ENCODE assay signal across 20 mouse cellular contexts in genomic region chr9:61059225-61059624, GRCm38 (mm10).
DNase-seq lines count a peak whose midpoint lies in the region; ATAC-seq and TF ChIP-seq lines count a peak whose summit lies in the region.
"Had no signal": no experiment of that assay in that cellular context is flagged by ENCODE, and none has a peak within 500 bp of the region (broad histone marks: within the 10 kb centered on the region; RNA-seq: fewer than 3 reads in every experiment).

No protein-coding gene starts in this region.

- TF ChIP-seq EP300 in liver, postnatal 0 days (IDR thresholded peaks at IDR 0.05; ENCODE audit: low read depth): no peak
- TF ChIP-seq EP300 in ES-Bruce4 (IDR thresholded peaks at IDR 0.05; ENCODE audit: insufficient read depth, low read depth, low read length): no peak

- H3K36me3 ChIP-seq in intestine, postnatal 0 days (ENCODE audit: control insufficient read depth, insufficient read depth): no peaks in the 10 kb centered on the region
- H3K36me3 ChIP-seq in intestine, embryonic 16.5 days (ENCODE audit: control insufficient read depth, insufficient read depth, low read length): no peaks in the 10 kb centered on the region
- no peaks in the 10 kb centered on the region for H3K36me3 ChIP-seq in liver, postnatal 0 days (replicated peaks; ENCODE audit: insufficient read depth, low read length)
- H3K36me3 ChIP-seq in ES-Bruce4 (ENCODE audit: control insufficient read depth, insufficient read depth, low read length, poor library complexity, severe bottlenecking): no peaks in the 10 kb centered on the region
- H3K36me3 ChIP-seq in small intestine, adult 2 months (ENCODE audit: control insufficient read depth, insufficient read depth, low read length): no peaks in the 10 kb centered on the region
- H3K36me3 ChIP-seq: G1E; hindbrain, embryonic 13.5 days; intestine, embryonic 15.5 days; limb, embryonic 10.5 days; liver, embryonic 15.5 days; stomach, embryonic 15.5 days had no signal

- TF ChIP-seq POLR2A in ES-Bruce4 (IDR thresholded peaks at IDR 0.05; ENCODE audit: insufficient read depth, low read length): no peak
- no peak for TF ChIP-seq POLR2A in small intestine, adult 2 months (IDR thresholded peaks at IDR 0.05; ENCODE audit: low read depth, low read length)

- no peaks in the 10 kb centered on the region for H3K9me3 ChIP-seq in intestine, postnatal 0 days (ENCODE audit: control insufficient read depth)
- no peaks in the 10 kb centered on the region for H3K9me3 ChIP-seq in intestine, embryonic 16.5 days (ENCODE audit: control insufficient read depth, low read length)
- H3K9me3 ChIP-seq in liver, postnatal 0 days (ENCODE audit: low read length): 0 out of 2 replicates have a peak, but pooled peaks cover 5% of the 10 kb centered on the region
- no peaks in the 10 kb centered on the region for H3K9me3 ChIP-seq in ES-Bruce4 (replicated peaks; ENCODE audit: control insufficient read depth, insufficient read depth, low read length, poor library complexity, severe bottlenecking)
- H3K9me3 ChIP-seq: intestine, embryonic 15.5 days; stomach, embryonic 15.5 days had no signal

- H3K4me2 ChIP-seq in intestine, postnatal 0 days (replicated peaks; ENCODE audit: low read depth): no peak overlapping the region
- no peak overlapping the region for H3K4me2 ChIP-seq in intestine, embryonic 16.5 days (ENCODE audit: low read depth, low read length)
- no peak overlapping the region for H3K4me2 ChIP-seq in liver, postnatal 0 days (ENCODE audit: low read depth, low read length)
- H3K4me2 ChIP-seq: hindbrain, embryonic 13.5 days; intestine, embryonic 15.5 days; liver, embryonic 15.5 days; stomach, embryonic 15.5 days had no signal

- H3K27me3 ChIP-seq in intestine, postnatal 0 days (replicated peaks; ENCODE audit: control insufficient read depth, insufficient read depth, low read length): no peaks in the 10 kb centered on the region
- H3K27me3 ChIP-seq in intestine, embryonic 16.5 days (replicated peaks; ENCODE audit: control insufficient read depth, insufficient read depth, low read length): 0 out of 2 replicates have a peak, but pooled peaks cover 5% of the 10 kb centered on the region
- H3K27me3 ChIP-seq in liver, postnatal 0 days (ENCODE audit: insufficient read depth, low read length): no peaks in the 10 kb centered on the region
- no peaks in the 10 kb centered on the region for H3K27me3 ChIP-seq in ES-Bruce4 (ENCODE audit: control insufficient read depth, insufficient read depth, low read length, poor library complexity, severe bottlenecking)
- no peaks in the 10 kb centered on the region; the same call in 1 of the 2 replicates for H3K27me3 ChIP-seq in small intestine, adult 2 months (ENCODE audit: control insufficient read depth, insufficient read depth, low read length)
- H3K27me3 ChIP-seq: intestine, embryonic 15.5 days; liver, embryonic 15.5 days had no signal

- no peaks in the 10 kb centered on the region for H3K4me1 ChIP-seq in intestine, postnatal 0 days (replicated peaks; ENCODE audit: control insufficient read depth, insufficient read depth, low read length)
- H3K4me1 ChIP-seq in intestine, embryonic 16.5 days (ENCODE audit: control insufficient read depth, insufficient read depth, low read length): peaks cover 17% of the 10 kb centered on the region
- peaks cover 22% of the 10 kb centered on the region for H3K4me1 ChIP-seq in liver, postnatal 0 days (ENCODE audit: insufficient read depth)
- no peaks in the 10 kb centered on the region for H3K4me1 ChIP-seq in ES-Bruce4 (ENCODE audit: control insufficient read depth, insufficient read depth, low read length)
- H3K4me1 ChIP-seq in small intestine, adult 2 months (ENCODE audit: control insufficient read depth, insufficient read depth, insufficient read length, low read length): peaks cover 14% of the 10 kb centered on the region

- ATAC-seq in intestine, postnatal 0 days: no peak
- no peak for ATAC-seq in intestine, embryonic 16.5 days
- ATAC-seq in liver, postnatal 0 days: no peak
- ATAC-seq: intestine, embryonic 15.5 days; midbrain, embryonic 16.5 days had no signal

- no peak overlapping the region for H3K4me3 ChIP-seq in intestine, postnatal 0 days (ENCODE audit: low read depth, low read length)
- no peak overlapping the region for H3K4me3 ChIP-seq in intestine, embryonic 16.5 days (ENCODE audit: low read length)
- no peak overlapping the region for H3K4me3 ChIP-seq in liver, postnatal 0 days (ENCODE audit: low read depth, low read length)
- no peak overlapping the region for H3K4me3 ChIP-seq in ES-Bruce4 (ENCODE audit: low read depth, low read length)
- no peak overlapping the region for H3K4me3 ChIP-seq in small intestine, adult 2 months (ENCODE audit: low read depth, low read length)
- H3K4me3 ChIP-seq: hindbrain, embryonic 13.5 days; intestine, embryonic 15.5 days; limb, embryonic 10.5 days; liver, embryonic 15.5 days; stomach, embryonic 15.5 days had no signal

- no peak overlapping the region for H3K9ac ChIP-seq in intestine, postnatal 0 days (ENCODE audit: low read depth, low read length)
- no peak overlapping the region for H3K9ac ChIP-seq in intestine, embryonic 16.5 days (ENCODE audit: low read depth, low read length)
- no peak overlapping the region for H3K9ac ChIP-seq in liver, postnatal 0 days (replicated peaks)
- H3K9ac ChIP-seq in ES-Bruce4 (ENCODE audit: low read depth, poor library complexity, severe bottlenecking): no peak overlapping the region
- H3K9ac ChIP-seq: hindbrain, embryonic 13.5 days; intestine, embryonic 15.5 days; liver, embryonic 15.5 days; stomach, embryonic 15.5 days had no signal

- no peak overlapping the region for H3K27ac ChIP-seq in intestine, postnatal 0 days (ENCODE audit: low read depth, low read length)
- H3K27ac ChIP-seq in intestine, embryonic 16.5 days (ENCODE audit: low read length): no peak overlapping the region
- no peak overlapping the region for H3K27ac ChIP-seq in liver, postnatal 0 days (ENCODE audit: low read depth)
- no peak overlapping the region for H3K27ac ChIP-seq in ES-Bruce4 (ENCODE audit: insufficient read depth, low read length)
- H3K27ac ChIP-seq in small intestine, adult 2 months (ENCODE audit: insufficient read depth, low read depth, low read length): no peak overlapping the region
- H3K27ac ChIP-seq: hindbrain, embryonic 13.5 days; intestine, embryonic 15.5 days; limb, embryonic 10.5 days; liver, embryonic 15.5 days; stomach, embryonic 15.5 days had no signal

- peak; percentile 28; the same call in 1 of the 2 replicates for TF ChIP-seq CTCF in intestine, postnatal 0 days (IDR thresholded peaks at IDR 0.05; ENCODE audit: low read depth)
- peak; percentile 41 for TF ChIP-seq CTCF in liver, postnatal 0 days (IDR thresholded peaks at IDR 0.05; ENCODE audit: low read depth)
- peak; percentile 27 for TF ChIP-seq CTCF in ES-Bruce4 (IDR thresholded peaks at IDR 0.05; ENCODE audit: low read depth, low read length)
- peak; percentile 15; the same call in 1 of the 2 replicates for TF ChIP-seq CTCF in small intestine, adult 2 months (IDR thresholded peaks at IDR 0.05; ENCODE audit: extremely low read depth, insufficient read length, insufficient replicate concordance, low read depth, low read length)

- DNase-seq in liver, postnatal 0 days: no peak
- no peak for DNase-seq in liver
- no peak for DNase-seq in adrenal gland, postnatal 10 days
- DNase-seq: adrenal gland, postnatal 36 days; cerebellum, adult 2 months; gastrocnemius, postnatal 10 days; heart, postnatal 10 days; kidney, postnatal 14 days; right cerebral cortex, postnatal 14 days had no signal
